Mouse (Mus musculus): ENCODE data around the gene Rhot1. TPM values are rescaled to one million over a fixed set of nuclear protein-coding genes. Genes with fewer than 3 reads are reported as not detected.
A peak's percentile ranks its signal among the peaks of the same experiment; 100 is the strongest.

The Rhot1 gene
- polyA plus RNA-seq, 2 experiments from 2014 or later, result 25.1 to 28.2 TPM

- peak; percentile 34 for ATAC-seq
Measured at GRCm38 (mm10) chr11:80289701-80290445, 81.1 kb downstream of the Rhot1 start.

- no peak for ATAC-seq
Measured at GRCm38 (mm10) chr11:80291004-80291403, 82.2 kb downstream of the Rhot1 start.

DNA sequence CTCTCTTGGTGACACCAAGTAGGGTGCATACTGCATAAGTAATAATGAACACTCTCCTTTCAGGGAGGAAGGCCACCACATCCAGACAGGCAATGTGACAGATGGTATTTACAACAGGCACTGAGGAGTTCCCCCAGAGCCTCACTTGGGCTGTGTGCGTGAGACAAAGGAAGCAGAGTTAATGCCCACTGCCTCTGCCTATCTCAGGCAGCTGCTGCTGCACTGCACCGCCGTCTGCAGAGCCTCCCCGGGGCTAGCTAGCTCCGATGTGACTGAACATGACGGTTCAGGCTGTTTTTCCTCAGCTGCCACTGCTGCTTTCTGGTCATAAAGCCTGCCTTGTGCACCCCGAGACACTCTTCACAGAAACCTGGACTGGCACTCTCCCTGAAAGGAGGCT, 83.6 kb downstream of the Rhot1 start:
- no peak for ATAC-seq

GRCm38 (mm10) chr11:80295066-80295465, 86.2 kb downstream of the Rhot1 start:
- no peak for ATAC-seq

GRCm38 (mm10) chr11:80295785-80296184, 87.0 kb downstream of the Rhot1 start:
- ATAC-seq, result no peak

GRCm38 (mm10) chr11:80299513-80300235, 90.9 kb downstream of the Rhot1 start:
- no peak for ATAC-seq

DNA sequence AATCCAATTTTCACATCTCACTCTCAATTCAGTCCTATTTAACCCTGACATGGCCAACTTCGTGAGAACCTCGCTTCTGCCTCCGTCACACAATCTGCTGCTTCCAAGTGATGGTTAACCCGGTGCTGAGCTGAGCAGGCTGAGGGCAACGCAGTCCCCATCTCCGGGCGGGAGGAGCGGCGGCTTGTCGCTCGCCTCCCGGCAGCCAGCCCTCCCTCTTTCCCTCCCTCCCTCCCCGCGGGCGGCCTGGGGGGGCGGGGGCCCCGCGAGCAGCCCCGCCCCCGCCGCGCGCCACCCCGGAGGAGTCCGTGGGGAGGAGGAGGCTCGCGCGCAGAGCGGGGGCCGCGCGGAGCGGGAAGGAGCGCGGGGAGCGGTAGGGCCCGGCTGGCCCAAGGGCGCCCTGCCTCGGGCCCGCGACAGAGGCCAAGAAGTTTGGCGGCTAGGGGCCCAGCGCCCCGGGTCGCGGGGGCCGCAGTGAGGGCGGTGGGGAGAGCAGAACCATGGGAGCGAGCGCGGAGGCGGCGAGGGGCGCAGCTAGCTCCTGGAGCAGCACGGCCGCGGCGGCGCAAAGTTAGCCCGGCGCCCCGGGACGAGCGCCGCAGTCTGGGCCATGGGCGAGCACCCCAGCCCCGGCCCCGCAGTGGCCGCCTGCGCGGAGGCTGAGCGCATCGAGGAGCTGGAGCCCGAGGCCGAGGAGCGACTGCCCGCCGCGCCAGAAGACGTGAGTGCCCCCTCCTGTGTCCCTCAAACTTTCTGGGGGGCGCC, 91.9 kb downstream of the Rhot1 start, which contains the start of gene Rhbdl3:
Gene Rhbdl3 (plus strand): TSS at position 362 of the 765 bp plus-strand sequence.
- ATAC-seq, result peak; percentile 46

- peak; percentile 24 for ATAC-seq
Measured at GRCm38 (mm10) chr11:80301316-80302045, 92.7 kb downstream of the Rhot1 start.

DNA sequence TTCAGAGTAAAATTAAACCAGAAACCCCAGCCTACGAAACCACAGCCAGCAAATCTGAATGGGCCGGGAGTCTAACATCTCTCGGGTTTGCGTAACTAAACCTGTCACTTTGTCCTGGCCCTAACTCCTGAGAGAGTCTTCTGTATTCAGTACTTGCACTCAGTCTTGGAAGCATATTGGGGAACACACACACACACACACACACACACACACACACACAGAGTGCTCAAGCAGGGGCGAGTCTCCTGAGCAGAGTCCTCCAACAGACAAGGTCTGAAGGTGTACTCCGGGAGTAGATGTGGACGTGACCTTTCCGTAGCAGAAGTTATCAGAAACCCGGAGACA, 93.2 kb downstream of the Rhot1 start:
- peak; percentile 5 for ATAC-seq

GRCm38 (mm10) chr11:80302536-80302935, 93.7 kb downstream of the Rhot1 start:
- ATAC-seq, result peak; percentile 93

DNA sequence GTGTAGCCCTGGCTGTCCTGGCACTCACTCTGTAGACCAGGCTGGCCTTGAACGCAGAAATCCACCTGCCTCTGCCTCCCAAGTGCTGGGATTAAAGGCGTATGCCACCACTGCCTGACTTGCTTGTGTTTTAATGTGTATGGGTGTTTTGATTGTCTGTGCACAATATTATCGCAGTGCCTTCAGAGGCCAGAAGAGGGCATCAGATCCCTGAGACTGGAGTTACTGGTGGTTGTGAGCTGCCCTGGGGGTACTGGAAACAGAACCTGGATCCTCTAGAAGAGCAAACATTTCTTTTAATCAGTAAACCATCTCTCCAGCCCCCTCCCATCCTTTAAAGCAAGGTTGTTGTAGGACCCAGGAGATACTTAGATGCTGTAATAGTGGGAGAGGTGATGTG, 94.9 kb downstream of the Rhot1 start:
- ATAC-seq, result no peak

DNA sequence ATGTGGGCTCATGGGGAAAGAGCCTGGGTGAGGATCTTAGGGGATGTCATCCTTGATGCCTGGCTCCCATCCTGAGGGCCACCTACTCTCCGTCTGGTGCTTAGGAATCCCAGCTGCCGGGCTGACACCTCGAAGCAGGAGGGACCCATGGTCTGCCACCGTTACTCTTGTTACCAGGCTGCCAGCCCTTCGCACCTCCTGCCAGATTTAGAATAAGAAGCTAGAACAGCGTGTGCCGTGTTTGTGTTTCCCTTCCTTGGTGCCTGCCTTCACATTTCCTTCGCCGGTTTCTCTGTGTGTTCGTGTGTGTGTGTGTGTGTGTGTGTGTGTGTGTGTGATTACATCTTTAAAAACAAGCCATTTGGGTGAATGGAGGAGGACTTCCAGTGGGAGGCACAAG, 96.0 kb downstream of the Rhot1 start:
- ATAC-seq, result no peak

GRCm38 (mm10) chr11:80308537-80308936, 99.7 kb downstream of the Rhot1 start:
- no peak for ATAC-seq

- ATAC-seq, result no peak
Measured at GRCm38 (mm10) chr11:80311271-80311670, 102.5 kb downstream of the Rhot1 start.

DNA sequence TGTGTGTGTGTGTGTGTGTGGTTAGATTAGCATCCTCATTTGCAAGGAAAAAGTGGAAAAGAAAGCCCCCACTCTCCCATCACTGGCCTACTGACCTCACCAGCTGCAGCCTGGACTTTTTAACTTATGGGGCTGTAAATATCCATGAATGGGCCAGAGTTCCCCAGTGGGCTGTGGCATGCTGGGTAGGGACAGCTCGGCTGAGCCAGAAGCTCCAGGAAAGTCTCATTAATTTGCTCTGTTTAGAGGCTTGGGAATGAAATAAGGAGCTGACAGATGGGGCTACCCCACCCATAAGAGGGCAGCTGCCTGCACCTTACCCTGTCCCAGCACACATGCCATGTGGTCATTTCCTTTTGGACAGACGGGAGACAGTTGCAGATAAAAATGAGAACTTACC, 103.2 kb downstream of the Rhot1 start:
- no peak for ATAC-seq

DNA sequence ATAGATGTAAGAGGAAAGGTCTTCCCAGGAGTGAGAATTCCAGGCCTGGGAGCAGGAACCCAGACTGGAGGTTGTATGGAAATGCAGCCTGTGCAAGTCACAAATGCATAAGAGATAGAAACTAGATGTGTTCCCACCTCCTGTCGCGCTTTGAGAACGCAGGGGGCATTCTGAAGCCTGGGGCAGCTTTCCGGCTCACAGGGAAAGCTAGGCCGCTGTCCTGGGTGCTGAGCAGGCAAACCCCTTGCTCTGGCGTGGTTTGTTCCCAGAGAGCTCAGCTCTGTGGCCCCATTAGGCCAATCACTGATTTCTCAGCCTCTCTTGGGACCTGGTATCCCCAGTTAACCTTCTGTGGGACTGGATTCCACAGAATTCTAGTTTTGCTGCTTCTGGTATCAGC, 103.7 kb downstream of the Rhot1 start:
- no peak for ATAC-seq

DNA sequence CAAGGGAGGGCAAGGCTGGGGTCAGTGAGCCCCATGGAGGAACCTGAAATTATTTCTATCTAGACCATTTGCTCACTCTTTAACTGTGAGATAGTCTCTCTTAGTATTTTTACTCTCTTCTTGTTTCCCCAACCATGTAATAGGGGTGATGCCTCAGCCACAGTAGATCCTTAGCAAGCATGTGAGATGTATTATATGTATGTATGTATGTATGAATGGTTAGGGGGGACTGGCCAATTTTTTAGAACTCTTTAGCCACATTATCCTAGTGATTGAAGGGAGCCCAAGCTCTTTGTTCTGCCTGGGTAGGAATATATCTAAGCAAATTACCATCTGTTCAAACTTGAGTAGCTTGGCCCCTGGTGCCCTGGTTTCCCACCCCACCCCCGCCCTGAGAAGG, 104.6 kb downstream of the Rhot1 start:
- no peak for ATAC-seq

DNA sequence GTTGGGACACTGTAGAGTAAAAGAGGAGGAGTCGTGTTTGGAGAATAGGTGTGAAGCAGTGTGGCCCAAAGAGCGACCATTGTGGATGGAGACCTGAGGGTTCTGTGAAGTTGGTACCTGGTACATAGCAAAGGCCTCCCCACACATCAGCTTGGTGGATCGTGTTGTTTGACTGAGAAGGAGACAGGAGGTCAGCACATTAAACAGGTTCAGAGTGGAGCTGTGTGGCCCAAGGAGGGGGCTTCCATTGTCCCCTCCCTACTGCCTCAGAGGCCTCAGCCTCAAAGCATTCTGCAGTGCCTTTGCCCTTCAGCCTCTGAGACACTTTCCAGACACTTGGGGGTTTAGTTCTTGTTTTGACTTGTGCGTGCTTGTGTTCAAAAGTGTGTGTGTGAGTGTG, 105.1 kb downstream of the Rhot1 start:
- no peak for ATAC-seq

DNA sequence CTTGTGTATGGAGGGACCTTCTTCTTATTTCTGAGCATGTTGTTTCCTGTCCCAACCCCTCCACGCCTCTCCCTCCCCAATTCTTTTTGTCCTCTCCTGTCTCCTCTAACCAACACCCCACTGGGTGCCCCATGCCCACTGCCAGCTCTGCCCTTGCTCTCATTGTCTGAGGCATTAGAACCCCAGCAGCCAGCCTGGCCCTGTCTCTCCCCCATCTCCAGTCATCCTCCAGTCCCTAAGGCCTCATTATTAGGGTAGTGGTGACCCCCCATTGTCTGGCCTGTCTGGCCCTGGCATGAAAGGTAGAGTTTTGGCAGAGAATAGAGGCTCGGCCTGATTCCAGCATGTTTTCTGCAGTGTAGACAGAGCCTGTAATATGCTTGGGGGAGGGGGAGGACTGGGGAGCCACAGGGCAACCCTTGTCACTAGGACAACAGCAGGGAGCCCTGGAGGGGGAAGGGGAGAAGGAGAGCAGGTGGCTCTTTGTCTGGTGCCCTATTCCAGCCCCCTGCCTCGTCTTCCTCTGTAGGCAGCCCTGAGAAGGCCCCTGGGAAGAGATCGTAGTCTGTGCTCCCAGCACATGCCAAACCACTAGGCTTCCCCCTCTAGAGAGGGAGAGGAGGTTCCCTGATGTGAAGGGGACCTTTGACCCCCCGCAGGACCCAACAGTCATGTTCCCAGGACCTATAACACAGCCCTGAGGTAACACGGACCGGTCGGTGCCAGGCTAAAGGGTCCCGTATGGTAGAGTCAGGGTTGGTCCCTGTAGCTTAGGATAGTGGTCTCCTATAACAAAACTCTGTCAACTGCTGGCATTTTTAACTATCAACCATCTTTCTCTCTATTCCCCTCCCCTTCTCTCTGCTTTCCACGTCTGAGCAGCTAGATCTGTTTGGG, 107.2 kb downstream of the Rhot1 start:
- ATAC-seq, result no peak
